Comparison of ENCODE assay signal across 8 mouse cellular contexts in genomic region chr14:12151927-12152326, GRCm38 (mm10).
DNase-seq lines count a peak whose midpoint lies in the region; ATAC-seq and TF ChIP-seq lines count a peak whose summit lies in the region.
"Had no signal": no experiment of that assay in that cellular context is flagged by ENCODE, and none has a peak within 500 bp of the region (broad histone marks: within the 10 kb centered on the region; RNA-seq: fewer than 3 reads in every experiment).

No protein-coding gene starts in this region.

- TF ChIP-seq CTCF in MEL (IDR thresholded peaks at IDR 0.05 in 2 of 3, conservative IDR thresholded peaks at IDR 0.05 in 1 of 3; ENCODE audit: control insufficient read depth in 1 of 3, insufficient read depth in 1 of 3, low read depth in 2 of 3, low read length in 3 of 3, poor library complexity in 1 of 3, severe bottlenecking in 1 of 3): peak; percentile 32 to 44 (median 33); a peak in 5 of 6 replicates
- TF ChIP-seq CTCF in hindbrain, postnatal 0 days (IDR thresholded peaks at IDR 0.05; ENCODE audit: low read depth): peak; percentile 91

- H3K9ac ChIP-seq in MEL (ENCODE audit: control insufficient read depth, low read depth, low read length, poor library complexity, severe bottlenecking): no peak overlapping the region
- no peak overlapping the region for H3K9ac ChIP-seq in embryonic facial prominence, embryonic 14.5 days (ENCODE audit: low read depth, low read length)
- no peak overlapping the region for H3K9ac ChIP-seq in hindbrain, postnatal 0 days (replicated peaks; ENCODE audit: low read length)
- no peak overlapping the region for H3K9ac ChIP-seq in stomach, embryonic 14.5 days (replicated peaks; ENCODE audit: low read depth, low read length)
- H3K9ac ChIP-seq: heart, embryonic 13.5 days had no signal

- peak; percentile 46 for TF ChIP-seq RAD21 in MEL (IDR thresholded peaks at IDR 0.05; ENCODE audit: low read depth, low read length)

- no peak overlapping the region for H3K27ac ChIP-seq in MEL (ENCODE audit: control insufficient read depth, low read depth, low read length)
- H3K27ac ChIP-seq in embryonic facial prominence, embryonic 14.5 days (replicated peaks; ENCODE audit: low read depth, low read length): no peak overlapping the region
- no peak overlapping the region for H3K27ac ChIP-seq in hindbrain, postnatal 0 days
- no peak overlapping the region for H3K27ac ChIP-seq in midbrain, embryonic 10.5 days (replicated peaks)
- H3K27ac ChIP-seq in stomach, embryonic 14.5 days (ENCODE audit: low read length): no peak overlapping the region
- H3K27ac ChIP-seq: heart, embryonic 13.5 days had no signal

- peak; percentile 13 for DNase-seq in MEL (ENCODE audit: low read depth, low spot score)
- DNase-seq in adrenal gland, postnatal 25 days: peak; percentile 34
- peak; percentile 77 for DNase-seq in embryonic facial prominence, embryonic 14.5 days (ENCODE audit: low spot score)
- peak; percentile 87 for DNase-seq in hindbrain, postnatal 0 days (ENCODE audit: low spot score)
- DNase-seq in layer of hippocampus, postnatal 14 days (ENCODE audit: low spot score in 2 of 2): peak; percentile 66 to 87
- peak; percentile 41 for DNase-seq in midbrain, embryonic 10.5 days (ENCODE audit: low spot score)

- no peaks in the 10 kb centered on the region for H3K27me3 ChIP-seq in MEL (ENCODE audit: control insufficient read depth in 1 of 2, insufficient read depth in 2 of 2, low read length in 2 of 2)
- no peaks in the 10 kb centered on the region for H3K27me3 ChIP-seq in embryonic facial prominence, embryonic 14.5 days (replicated peaks; ENCODE audit: control insufficient read depth, insufficient read depth, low read length)
- no peaks in the 10 kb centered on the region for H3K27me3 ChIP-seq in hindbrain, postnatal 0 days (ENCODE audit: insufficient read depth, low read length)
- H3K27me3 ChIP-seq in midbrain, embryonic 10.5 days (ENCODE audit: low read depth, poor library complexity, severe bottlenecking): peaks cover 26% of the 10 kb centered on the region
- H3K27me3 ChIP-seq in stomach, embryonic 14.5 days (ENCODE audit: control insufficient read depth, insufficient read depth, low read length): no peaks in the 10 kb centered on the region
- H3K27me3 ChIP-seq: heart, embryonic 13.5 days had no signal

- peak; percentile 85 for ATAC-seq in embryonic facial prominence, embryonic 14.5 days (ENCODE audit: low read depth)
- ATAC-seq in hindbrain, postnatal 0 days: peak; percentile 84
- peak; percentile 67; the same call in 1 of the 2 replicates for ATAC-seq in stomach, embryonic 14.5 days (ENCODE audit: insufficient number of reproducible peaks, insufficient read depth, low FRiP score, low read depth)

- H3K79me2 ChIP-seq in MEL (ENCODE audit: control insufficient read depth, insufficient read depth, low read length, poor library complexity): no peaks in the 10 kb centered on the region

- H3K4me2 ChIP-seq in embryonic facial prominence, embryonic 14.5 days (ENCODE audit: low read depth, low read length): no peak overlapping the region
- H3K4me2 ChIP-seq in hindbrain, postnatal 0 days (ENCODE audit: low read depth, low read length): no peak overlapping the region
- no peak overlapping the region for H3K4me2 ChIP-seq in stomach, embryonic 14.5 days (replicated peaks; ENCODE audit: low read depth, low read length)
- H3K4me2 ChIP-seq: heart, embryonic 13.5 days had no signal

- 43% methylated on average over 3 of the region's 3 CpGs for WGBS in embryonic facial prominence, embryonic 14.5 days
- 47% methylated on average over 3 of the region's 3 CpGs for WGBS in hindbrain, postnatal 0 days
- WGBS in midbrain, embryonic 10.5 days: 63% methylated on average over 3 of the region's 3 CpGs
- WGBS in stomach, embryonic 14.5 days: 46% methylated on average over 3 of the region's 3 CpGs

- no peaks in the 10 kb centered on the region for H3K36me3 ChIP-seq in MEL (ENCODE audit: control insufficient read depth in 1 of 2, insufficient read depth in 2 of 2, low read length in 2 of 2)
- H3K36me3 ChIP-seq in embryonic facial prominence, embryonic 14.5 days (ENCODE audit: control insufficient read depth, insufficient read depth, low read length): no peaks in the 10 kb centered on the region
- no peaks in the 10 kb centered on the region for H3K36me3 ChIP-seq in hindbrain, postnatal 0 days (ENCODE audit: insufficient read depth, low read length)
- no peaks in the 10 kb centered on the region for H3K36me3 ChIP-seq in midbrain, embryonic 10.5 days
- no peaks in the 10 kb centered on the region for H3K36me3 ChIP-seq in stomach, embryonic 14.5 days (ENCODE audit: control insufficient read depth, insufficient read depth, low read length)

- H3K4me1 ChIP-seq in MEL (ENCODE audit: control insufficient read depth in 1 of 2, insufficient read depth in 2 of 2, low read length in 2 of 2): no peaks in the 10 kb centered on the region
- H3K4me1 ChIP-seq in embryonic facial prominence, embryonic 14.5 days (ENCODE audit: control insufficient read depth, insufficient read depth, low read length): no peaks in the 10 kb centered on the region
- no peaks in the 10 kb centered on the region for H3K4me1 ChIP-seq in hindbrain, postnatal 0 days (ENCODE audit: insufficient read depth, low read length)
- peaks cover 6% of the 10 kb centered on the region; the same call in 1 of the 2 replicates for H3K4me1 ChIP-seq in midbrain, embryonic 10.5 days
- no peaks in the 10 kb centered on the region for H3K4me1 ChIP-seq in stomach, embryonic 14.5 days (ENCODE audit: control insufficient read depth, insufficient read depth, low read length)

- no peak for TF ChIP-seq EP300 in MEL (IDR thresholded peaks at IDR 0.05; ENCODE audit: low read depth in 1 of 2, low read length in 2 of 2)

- H3K9me3 ChIP-seq in MEL (replicated peaks; ENCODE audit: insufficient read depth, low read length): no peaks in the 10 kb centered on the region
- H3K9me3 ChIP-seq in embryonic facial prominence, embryonic 14.5 days (ENCODE audit: control insufficient read depth, low read length): no peaks in the 10 kb centered on the region
- H3K9me3 ChIP-seq in hindbrain, postnatal 0 days (ENCODE audit: low read length): no peaks in the 10 kb centered on the region
- no peaks in the 10 kb centered on the region for H3K9me3 ChIP-seq in midbrain, embryonic 10.5 days (replicated peaks)
- H3K9me3 ChIP-seq in stomach, embryonic 14.5 days (ENCODE audit: control insufficient read depth, low read depth, low read length): no peaks in the 10 kb centered on the region
- H3K9me3 ChIP-seq: heart, embryonic 13.5 days had no signal

- H3K4me3 ChIP-seq in MEL (ENCODE audit: control insufficient read depth in 1 of 2, insufficient read depth in 1 of 2, low read depth in 2 of 2, low read length in 2 of 2): no peak overlapping the region
- no peak overlapping the region for H3K4me3 ChIP-seq in embryonic facial prominence, embryonic 14.5 days (ENCODE audit: low read depth, low read length)
- H3K4me3 ChIP-seq in hindbrain, postnatal 0 days (ENCODE audit: low read length): no peak overlapping the region
- H3K4me3 ChIP-seq in midbrain, embryonic 10.5 days: no peak overlapping the region
- H3K4me3 ChIP-seq in stomach, embryonic 14.5 days (ENCODE audit: low read depth, low read length): no peak overlapping the region
- H3K4me3 ChIP-seq: heart, embryonic 13.5 days had no signal

- no peak for TF ChIP-seq POLR2A in MEL (IDR thresholded peaks at IDR 0.05; ENCODE audit: control insufficient read depth in 1 of 2, insufficient read depth in 1 of 2, low read depth in 1 of 2, low read length in 2 of 2, poor library complexity in 1 of 2)

TF ChIP-seq in MEL, 35 proteins besides CTCF, POLR2A, EP300 and RAD21:
- TF ChIP-seq MYB (IDR thresholded peaks at IDR 0.05; ENCODE audit: low read depth, low read length): no peak
- peak; percentile 27 for TF ChIP-seq SMC3 (IDR thresholded peaks at IDR 0.05; ENCODE audit: low read depth, low read length)

Comparison
In these comparisons a context has a peak if more than half of its experiments do, and no peak if none do; other contexts are left out.
1. DNase-seq: peak in every context shown above with its lines; median percentile 87 in hindbrain, postnatal 0 days; 77 in embryonic facial prominence, embryonic 14.5 days; 76 in layer of hippocampus, postnatal 14 days; 41 in midbrain, embryonic 10.5 days; 34 in adrenal gland, postnatal 25 days; 13 in MEL.